Mouse (Mus musculus): ENCODE data around the gene Zfp667.

- TF ChIP-seq ZNF384 (IDR thresholded peaks at IDR 0.05; ENCODE audit: low read depth, low read length) (no peak), HCFC1 (IDR thresholded peaks at IDR 0.05; ENCODE audit: borderline replicate concordance, insufficient read depth, low read length) (no peak), CHD2 (IDR thresholded peaks at IDR 0.05; ENCODE audit: low read depth, low read length) (no peak), ZC3H11A (IDR thresholded peaks at IDR 0.05; ENCODE audit: borderline replicate concordance, low read depth, low read length) (no peak)
Measured at GRCm38 (mm10) chr7:6254451-6254850, 31.9 kb upstream of the Zfp667 start.

Data from ES-E14 (cell line).